Mouse (Mus musculus) layer of hippocampus, adult 11-12 months (tissue): ENCODE measurements around the gene Hamp.

ENCODE experiments used
- DNase-seq: peaks from one replicate; pipeline ENCODE4 v3.0.0; 2022; ENCODE audit warnings: low spot score

Hamp gene

DNA sequence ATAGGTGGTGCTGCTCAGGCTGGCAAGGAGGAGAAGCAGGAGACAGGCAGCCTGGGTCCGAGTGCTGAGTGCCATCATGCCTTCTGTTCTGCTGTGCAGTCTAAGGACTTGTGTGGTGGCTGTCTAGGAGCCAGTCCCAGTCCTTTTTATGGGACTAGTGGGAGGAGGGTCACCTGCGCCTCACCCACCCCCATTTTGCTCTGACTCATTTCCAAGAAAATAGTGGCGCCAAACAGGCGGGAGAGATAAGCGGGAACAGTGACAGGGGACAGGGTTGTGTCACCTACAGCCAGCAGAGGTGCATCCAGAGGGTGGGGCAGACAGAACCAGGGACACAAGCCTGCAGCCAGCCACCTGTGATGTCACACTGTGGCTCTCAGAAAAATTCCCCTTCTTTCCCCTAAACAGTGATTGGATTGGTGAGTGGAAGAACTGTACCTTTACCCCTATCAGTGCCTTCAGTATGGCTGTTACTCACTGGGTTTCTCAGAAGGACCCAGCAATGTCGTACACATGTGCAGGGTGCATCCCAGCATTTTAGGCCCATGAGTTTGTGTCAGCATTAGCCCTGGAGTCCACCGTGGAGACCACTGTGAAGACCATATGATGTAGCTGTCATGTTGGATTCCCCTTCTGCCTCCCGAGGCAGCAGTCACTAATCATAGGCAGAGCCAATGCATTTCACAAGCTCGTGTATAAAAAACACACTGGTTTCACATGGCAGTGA, at the start of gene Hamp:
Hamp (minus strand) TSS at position 124 of the 727 bp plus-strand sequence.
- DNase-seq = no peak

DNA sequence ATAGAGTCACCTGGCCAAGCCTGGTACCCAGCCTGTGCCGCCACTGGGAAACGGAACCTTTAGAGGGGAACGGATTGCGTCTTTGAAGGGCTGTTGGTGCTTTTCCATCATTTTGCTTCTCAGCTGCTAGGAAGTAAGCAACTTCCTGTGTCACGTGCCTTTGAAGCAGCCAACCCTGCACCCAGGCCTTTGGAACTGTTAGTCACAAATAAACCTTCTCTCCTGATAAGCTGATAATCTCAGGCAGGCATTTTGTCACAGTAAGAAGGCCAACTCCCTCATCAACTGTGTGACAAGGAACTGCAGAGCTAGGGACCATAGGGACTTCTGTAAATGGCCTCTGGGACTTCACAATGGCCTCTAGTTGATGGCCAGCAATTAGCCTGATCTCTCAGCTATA, 48.3 kb upstream of the Hamp start:
- DNase-seq = no peak

DNA sequence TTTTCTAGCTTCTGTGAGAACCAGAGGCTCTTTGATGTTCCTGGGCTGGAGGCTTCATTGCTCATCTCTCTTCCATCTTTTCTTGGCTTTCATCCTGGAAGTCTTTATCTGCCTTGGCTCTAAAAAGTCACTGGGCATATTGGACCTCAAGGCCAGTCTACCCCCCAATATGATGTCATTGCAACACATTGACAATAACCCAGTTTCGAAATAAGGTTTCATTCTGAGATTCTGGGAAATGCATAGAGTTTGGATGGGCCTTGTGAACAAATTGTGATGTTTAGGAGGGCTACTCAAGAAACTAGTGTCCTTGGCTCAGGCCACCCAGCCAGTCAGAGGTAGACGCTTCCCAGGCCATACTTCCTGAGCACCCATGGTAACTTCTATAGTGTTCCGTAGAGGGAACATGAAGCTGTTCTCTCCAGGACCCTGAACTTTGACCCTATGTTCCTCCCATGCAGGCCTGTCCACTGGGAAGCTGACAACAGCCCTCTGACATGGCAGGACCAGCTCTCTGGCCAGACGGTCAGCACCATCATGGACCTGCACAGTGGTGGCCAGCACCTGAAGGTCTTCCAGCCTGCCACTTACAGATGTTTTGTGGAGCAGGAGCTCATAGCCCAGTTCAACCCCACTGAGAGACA, 44.8 kb upstream of the Hamp start:
- DNase-seq = no peak

DNA sequence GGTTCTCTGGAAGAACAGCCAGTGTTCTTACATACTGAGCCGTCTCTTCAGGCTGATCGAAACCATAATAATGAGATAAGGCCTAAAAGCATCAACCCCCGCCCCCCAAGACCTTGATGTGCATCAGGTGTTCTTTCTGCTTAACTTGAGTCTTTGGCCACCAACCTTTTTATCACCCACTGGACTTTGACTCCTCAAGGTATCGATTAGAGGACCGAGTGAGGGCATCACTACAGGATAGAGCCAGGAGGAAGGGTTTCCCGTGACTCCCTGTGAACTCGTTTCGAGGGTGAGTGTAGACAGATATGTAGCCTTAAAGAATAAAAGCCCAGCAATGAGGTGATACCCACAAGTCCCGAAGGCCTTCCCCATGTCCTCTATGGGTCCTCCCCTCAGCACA, 41.5 kb upstream of the Hamp start:
- no peak for DNase-seq

DNA sequence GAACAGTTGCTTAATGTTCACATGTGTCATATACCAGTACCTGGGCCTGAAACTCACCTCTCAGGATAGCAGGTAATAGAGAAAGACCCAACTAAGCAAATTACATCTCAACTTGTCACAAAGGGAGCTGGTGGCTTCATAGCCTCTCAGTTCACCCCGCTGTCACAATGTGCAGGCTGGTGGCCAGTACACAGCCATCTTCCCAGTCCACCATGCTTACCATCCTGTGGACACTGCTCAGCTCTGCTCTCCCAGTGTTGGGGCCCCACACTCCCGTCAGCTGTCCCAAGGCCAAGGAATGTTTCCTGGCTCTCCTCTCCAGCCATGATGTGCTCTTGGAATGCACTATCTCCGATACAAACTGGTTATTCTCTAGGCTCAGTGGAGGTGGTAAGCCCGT, 37.9 kb upstream of the Hamp start:
- no peak for DNase-seq

DNA sequence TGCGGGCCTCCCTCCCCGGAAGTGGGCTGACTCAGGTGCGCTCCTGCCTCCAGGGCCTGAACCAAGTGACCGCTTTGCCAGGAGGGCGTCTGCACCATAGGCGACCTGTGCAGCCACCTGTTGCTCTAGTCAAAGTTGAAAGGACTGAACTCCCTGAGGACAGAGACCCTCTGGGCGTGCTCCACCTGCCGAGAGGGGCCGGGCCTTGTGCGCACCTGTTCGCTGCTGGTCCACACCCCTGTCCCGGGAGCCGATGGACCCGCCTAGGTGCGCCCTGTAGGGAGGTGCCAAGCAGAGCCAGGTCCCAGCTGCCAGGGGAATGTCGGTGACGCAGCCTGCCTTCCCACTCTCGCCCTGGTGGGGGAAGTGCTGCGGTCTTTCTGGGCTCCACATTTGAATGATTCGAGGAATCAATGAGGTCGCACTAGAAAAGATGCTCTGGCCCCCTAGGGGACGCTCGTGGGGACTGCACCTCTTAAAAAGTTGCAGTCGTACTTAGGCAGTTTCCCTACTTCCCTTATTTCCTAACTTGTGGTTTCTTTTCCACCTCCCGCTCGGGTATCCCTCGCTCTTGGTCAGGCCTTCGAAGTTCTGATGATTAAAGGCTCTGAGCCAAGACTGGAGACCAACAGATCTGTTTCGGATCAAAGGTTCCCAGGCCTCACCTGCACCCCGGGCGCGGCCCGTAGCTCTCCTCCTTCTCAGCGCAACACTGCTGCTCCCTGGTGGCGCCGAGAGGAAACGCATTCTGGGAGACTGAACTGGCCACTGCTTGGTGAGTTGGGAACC, 29.9 kb upstream of the Hamp start, which contains the start of gene Fam187b:
Fam187b (plus strand) TSS at position 290 of the 789 bp plus-strand sequence.
- DNase-seq = peak; percentile 78

DNA sequence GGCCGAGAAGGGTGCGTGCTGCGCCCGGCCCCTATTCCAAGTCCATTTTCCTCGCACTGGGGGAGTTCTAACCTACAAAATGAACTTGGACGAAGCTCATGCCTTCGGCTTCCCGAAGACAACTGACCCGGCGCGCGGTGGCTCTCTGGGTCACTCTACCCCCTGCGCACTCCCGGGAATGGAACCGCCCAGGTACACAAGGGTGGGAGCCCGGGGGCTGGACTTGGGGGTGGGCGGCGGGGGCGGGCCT, 29.3 kb upstream of the Hamp start, which contains the start of gene Lsr:
Lsr (minus strand) TSS at position 214 of the 250 bp plus-strand sequence.
- DNase-seq = no peak

DNA sequence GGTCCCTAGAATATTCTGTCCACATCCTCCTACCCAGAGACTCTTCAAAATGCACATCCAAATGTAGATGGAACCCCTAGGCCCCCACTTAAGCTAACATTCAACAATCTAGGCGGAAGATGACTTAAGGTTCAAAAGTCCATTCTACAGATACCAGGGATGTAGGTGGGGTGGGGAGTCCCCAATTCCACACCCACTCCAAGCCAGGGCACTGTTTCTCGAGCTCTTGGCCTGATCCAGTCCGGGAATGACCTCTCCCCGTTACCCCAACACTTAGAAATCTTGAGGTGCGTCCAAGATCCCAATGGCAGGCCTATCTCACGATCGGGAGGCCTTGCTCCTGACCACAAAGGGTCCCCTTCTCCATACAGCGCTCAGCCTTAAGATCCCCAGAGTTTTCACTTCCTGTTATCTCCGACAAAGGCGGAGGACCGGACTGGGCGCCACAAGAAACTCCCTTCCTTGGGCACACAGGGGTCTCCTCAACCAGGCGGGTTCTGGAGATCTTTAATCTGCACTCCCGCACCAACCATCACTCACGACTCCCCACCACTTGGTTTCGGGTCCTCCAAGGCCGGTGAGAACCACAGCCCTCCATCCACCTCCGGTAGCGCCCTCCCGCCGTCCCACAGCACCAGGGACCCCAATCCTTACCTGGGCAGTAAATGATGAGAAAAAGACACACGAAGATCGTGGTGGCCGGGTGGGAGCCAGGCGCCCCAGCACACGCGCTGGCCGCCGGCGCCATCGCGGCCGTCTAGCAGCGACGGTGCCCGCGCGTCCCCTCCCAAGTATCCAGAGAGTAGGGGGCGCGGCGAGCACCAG, 28.8 kb upstream of the Hamp start:
- no peak for DNase-seq

DNA sequence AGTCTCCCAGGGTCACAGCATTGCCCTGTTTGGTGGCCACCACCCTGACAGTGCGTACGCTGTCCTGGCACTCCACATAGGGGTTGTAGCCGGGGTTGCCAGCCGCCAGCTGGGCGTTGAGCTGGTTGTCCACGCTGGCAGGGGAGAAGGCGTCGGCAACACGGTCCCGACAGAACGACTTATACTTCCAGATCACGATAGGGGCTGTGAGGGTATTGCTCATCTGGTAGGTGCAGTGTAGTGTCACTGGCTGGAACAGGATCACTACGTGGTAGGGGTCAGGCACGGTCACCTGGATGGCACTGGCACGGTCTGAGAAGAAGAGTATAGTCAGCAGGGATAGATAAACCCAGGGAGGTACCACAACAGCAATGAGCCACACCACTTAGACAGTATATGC, 28.1 kb upstream of the Hamp start:
- no peak for DNase-seq

DNA sequence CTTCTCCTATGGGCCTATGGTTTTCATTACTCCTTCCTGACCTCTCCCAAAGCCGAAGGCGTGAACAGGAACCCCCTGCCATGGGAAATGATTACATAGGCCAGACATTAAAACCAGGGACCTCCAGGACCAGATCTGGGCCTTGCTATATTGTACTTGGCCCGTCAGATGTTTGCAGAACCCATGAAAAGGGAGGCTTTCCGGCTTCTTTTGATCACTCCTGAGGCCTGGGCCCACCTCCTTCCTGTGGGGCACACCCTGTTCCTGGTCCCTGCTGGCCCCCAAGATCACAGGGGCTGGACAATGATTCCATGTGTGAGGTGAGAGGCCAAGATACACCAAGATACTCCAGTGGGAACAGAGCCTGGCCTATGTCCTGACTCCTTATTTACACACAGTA, 25.3 kb upstream of the Hamp start:
- no peak for DNase-seq

DNA sequence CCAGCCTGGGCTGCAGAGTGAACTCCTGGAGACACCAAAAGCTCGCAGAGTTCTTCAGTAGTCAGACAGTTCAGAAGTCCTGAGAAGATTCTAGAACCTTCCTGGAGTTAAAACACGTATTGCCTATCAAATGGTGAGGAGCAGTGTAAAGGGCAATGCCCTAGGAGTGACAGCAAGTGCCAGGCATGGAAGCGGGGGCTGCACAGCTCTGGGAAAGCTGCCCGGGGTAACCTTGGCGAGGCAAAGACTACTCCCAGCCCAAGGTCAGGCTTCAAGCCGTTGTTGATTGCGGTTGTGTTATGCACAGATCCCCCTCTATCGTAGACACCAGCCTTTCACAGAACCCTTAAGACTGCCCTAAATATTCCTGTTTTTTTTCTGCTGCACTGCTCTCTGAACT, 24.8 kb upstream of the Hamp start:
- no peak for DNase-seq

DNA sequence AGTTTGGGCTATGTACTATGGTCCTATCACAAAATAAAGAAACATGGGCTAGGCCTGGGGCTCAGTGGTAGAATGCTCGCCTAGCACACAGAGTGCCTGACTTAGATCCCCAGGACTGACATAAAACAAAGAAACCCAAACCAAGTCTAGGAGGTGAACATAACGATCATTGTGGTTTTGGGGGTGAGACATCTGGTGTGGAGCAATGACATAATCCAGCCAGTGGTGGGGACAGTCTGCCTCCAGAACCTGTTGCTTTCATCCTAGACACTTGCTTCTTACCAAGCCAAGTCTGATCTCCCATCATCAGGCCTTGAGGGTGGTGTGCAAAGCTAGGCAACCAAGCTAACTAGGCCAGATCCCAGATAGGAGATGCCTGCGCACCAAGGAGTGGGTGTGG, 22.8 kb upstream of the Hamp start:
- DNase-seq = no peak

DNA sequence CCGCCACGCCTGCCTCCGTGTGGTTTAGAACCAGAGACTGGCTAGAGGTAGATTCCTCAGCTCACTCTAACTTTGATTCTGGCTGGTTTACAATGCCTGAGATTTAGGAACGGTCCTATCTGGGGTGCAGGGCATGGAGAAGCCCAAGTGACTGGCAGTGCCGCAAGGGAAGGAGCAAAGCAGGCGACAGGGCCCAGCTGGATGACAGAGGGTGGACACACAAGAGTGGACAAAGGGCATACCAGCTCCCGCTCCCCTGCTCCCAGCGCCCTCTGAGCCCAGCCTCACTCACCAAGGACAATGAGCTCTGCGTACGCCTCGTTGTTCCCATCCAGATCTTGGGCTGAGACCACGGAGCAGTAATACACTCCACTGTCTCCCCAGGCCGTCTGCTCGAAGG, 21.8 kb upstream of the Hamp start:
- DNase-seq = no peak

DNA sequence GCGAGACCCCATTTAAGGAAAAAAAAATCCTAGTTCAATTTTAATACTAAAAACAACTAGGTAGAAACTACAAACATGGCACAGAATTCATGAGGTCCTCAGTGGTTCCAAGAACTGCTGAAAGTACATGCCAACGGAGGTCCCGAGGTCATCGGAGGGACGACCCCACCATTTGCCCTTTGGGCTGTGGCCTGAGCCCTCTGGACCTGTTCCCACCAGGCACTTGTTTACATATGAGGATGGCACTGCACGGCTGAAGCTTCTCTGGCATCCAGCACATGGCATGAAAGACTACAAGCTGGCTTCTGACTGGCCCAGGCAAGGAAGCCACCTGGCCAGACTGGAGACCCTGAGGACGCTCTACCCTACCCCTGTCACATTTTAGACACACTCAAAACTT, 20.5 kb upstream of the Hamp start:
- no peak for DNase-seq

DNA sequence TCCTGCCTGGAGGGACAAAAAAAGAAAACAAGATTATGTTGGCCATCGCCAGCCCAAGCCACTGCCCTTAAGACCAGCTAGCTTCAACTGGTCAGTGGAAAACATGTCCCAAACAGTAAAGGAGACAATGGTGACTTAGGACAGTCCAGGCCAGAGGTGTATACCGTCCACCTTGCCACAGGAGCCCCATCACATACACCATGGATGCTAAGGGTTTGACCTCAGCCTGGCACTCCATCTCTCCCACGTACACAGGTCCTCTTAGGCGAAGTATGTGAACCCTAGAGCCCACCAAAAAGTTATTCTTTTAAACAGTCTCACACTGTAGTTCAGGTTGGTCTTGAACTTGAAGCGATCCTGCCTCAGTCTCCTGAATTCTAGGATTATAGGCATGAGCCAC, 19.0 kb upstream of the Hamp start:
- DNase-seq = no peak

DNA sequence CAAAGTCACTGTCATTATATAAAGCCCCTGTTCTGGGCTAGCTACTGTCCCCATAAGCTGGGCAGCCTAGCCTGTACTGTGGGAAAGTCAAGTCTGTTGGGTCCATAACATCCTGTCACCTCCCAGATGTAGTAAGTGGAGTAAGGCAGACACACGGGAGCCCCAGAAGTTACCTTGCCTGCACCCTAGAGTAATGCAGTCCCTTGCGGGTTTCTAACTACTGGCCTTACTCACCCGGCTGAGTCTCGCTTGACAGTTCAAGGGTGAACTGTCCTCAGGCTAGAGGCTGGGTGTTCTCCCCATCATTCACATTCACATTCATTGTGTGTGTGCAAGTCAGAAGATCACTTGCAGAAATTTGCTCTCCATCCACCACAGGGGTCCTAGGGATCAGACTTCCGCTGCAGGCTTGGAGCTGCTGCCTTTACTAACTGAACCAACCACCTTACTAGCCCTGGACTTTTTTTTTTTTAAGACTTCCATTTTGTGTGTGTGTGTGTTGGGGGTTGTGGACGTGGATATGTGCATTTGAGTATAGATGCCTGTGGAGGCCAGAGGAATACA, 16.0 kb upstream of the Hamp start:
- no peak for DNase-seq

DNA sequence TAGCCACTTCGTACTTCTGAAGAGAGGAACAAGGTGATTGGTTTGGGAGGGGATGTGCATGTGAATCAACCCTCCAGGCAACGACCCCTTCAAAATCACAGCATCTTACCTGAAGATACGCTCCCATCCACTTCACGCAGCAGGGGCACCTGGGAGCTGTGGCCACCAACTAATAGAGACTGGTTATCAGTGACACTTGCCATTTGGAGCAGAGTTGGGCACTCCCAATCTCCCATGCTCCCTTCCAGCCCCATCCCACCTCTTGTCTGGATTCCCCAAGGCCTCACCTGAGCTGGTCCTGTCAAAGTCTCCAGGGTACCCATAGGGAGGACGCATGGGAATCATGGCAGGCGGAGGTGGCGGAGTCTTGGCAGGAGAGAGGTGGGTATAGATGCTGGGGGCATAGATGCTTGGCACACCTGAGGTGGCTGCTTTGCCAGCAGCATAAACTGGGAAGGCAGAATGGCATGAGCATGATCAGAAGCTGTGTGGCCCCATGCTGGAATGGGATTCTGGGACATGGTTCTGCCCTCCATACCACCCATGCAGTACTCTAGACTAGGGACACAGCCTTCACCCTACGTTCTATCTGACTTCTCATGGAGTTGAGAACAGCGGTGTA, 15.1 kb upstream of the Hamp start:
- no peak for DNase-seq

DNA sequence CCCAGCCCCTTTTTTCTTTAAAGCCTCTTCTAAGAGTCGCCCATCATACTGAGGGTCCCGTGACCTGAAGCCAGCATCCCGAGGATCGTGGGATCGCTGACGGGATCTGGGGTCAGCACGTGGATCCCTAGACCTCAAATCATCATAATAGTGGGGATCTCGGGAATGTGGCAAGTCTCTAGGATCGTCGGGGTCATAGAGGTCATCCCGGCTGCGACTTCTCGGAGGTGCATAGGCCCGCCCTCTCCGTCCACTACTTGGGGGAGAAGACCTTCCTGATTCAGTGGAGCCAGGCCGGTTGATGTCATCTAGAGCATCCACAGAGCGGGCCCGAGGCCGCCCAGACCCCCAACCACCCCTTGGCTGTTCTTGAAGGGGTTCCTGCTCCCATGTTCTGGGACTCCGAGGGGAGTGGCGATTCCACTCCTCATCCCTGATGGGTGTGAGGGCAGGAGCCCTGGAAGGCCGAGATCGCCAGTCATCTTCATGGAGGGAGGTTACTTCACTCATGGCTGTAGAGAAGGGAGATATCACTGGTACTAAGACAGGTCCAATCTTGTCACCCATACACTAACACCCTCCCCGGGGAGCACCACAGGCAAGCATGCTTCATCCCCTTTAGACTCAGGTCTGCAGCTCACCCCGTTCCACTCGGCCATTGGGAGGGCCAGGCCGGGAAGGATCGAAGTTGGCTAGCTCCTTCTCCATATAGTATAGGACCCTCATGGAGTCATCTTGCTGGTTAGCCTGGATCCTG, 14.5 kb upstream of the Hamp start:
- DNase-seq = no peak

DNA sequence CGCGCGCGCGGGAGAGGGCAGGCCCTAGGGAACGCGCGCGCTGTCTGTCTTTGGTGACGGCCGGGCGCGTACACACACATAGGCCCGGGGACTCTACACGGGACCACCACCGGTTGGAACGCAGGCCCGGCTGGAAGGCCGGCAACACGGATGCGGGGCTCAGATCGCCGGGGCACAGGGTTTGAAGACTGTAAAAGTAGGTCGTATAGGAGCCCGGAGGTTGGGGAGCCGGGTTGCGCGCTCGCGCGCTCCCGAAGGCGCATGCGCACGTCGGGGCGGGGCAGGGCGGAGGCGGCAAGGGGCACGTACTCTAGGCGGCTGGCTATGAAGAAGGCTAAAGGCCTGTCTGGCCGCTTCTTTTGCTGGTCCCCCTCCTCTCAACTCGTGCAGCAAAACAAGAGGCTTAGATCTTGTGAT, 13.5 kb upstream of the Hamp start:
- peak; percentile 91 for DNase-seq

DNA sequence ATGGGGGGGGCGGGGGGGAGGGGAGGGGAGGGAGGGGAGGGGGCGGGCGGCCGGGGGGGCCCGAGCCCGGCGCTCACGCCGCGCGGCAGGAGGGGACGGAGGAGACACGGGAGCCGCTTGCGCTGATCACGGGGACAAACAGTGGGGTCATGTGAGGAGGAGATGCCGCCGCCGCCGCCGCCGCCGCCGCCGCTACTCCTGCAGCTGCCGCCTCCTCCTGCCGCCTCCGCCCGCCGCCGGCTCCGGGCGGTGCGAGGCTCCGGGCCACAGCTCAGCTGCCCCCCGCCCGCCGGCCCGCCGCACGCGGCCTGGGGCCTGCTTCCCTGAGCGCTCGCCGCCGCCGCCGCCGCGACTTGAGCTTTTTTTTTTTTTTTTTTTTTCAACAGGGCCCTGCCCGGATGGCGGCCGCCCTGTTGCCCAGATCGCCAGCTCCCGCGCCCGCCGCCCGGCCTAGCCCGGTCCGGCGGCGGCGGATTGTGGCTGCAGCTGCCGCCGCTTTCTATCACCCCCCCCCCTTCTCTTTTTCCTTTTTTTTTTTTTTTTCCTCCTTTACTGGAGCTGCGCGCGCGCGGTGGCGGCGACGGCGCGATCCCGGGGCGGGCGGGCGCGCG, 13.0 kb upstream of the Hamp start, which contains the start of gene Usf2:
Usf2 (minus strand) TSS at position 48 of the 611 bp plus-strand sequence.
- DNase-seq = peak; percentile 80
